Mouse (Mus musculus) liver, embryonic 14.5 days (tissue): ENCODE data around the gene Pim1. TPM values are rescaled to one million over a fixed set of nuclear protein-coding genes. Genes with fewer than 3 reads are reported as not detected.
A peak's percentile ranks its signal among the peaks of the same experiment; 100 is the strongest.

Experiments
- ATAC-seq: fragments of 200-750 bp; cut with Nextera tagmentation; 2 replicates; pipeline ENCODE4 v1.8.0; 2017; ENCODE audit warnings: moderate number of reproducible peaks, mild to moderate bottlenecking, moderate library complexity; ENCODE audit not compliant: insufficient read depth
- DNase-seq, 3 experiments: peaks; one replicate each; pipeline ENCODE4 v3.0.0-alpha.2; 2012 to 2013; ENCODE audit warnings: low read depth in 3 of 3, low spot score in 3 of 3
- H3K27ac ChIP-seq: fragments of 300-500 bp; sonication (generic); 2 replicates; pipeline ENCODE4 v1.5.1; 2014; ENCODE audit warnings: moderate library complexity, mild to moderate bottlenecking, control low read depth, inconsistent platforms
- H3K27me3 ChIP-seq: fragments of 300-500 bp; sonication (generic); 2 replicates; pipeline ENCODE4 v1.6.1; 2014; ENCODE audit warnings: mild to moderate bottlenecking, low read length, moderate library complexity; ENCODE audit not compliant: control insufficient read depth, insufficient read depth
- H3K36me3 ChIP-seq: fragments of 300-500 bp; sonication (generic); replicated peaks from 2 replicates; pipeline ENCODE4 v1.6.1; 2014; ENCODE audit warnings: low read depth; ENCODE audit not compliant: control insufficient read depth, insufficient read depth
- H3K4me1 ChIP-seq, 2 experiments: fragments of 200-500 bp in 1 of 2; fragments of 300-500 bp in 1 of 2; sonication (generic) in 1 of 2; replicated peaks; 2 replicates each; pipeline ENCODE4 v1.6.1; 2012 to 2014; ENCODE audit warnings: antibody characterized with exemption in 1 of 2, inconsistent platforms in 1 of 2, low read length in 1 of 2; ENCODE audit not compliant: control insufficient read depth in 2 of 2, insufficient read depth in 2 of 2
- H3K4me2 ChIP-seq: fragments of 300-500 bp; sonication (generic); 2 replicates; pipeline ENCODE4 v1.6.1; 2014; ENCODE audit warnings: low read depth, mild to moderate bottlenecking, control low read depth, moderate library complexity
- H3K4me3 ChIP-seq, 2 experiments: fragments of 200-500 bp in 1 of 2; fragments of 300-500 bp in 1 of 2; sonication (generic) in 1 of 2; 2 replicates each; pipeline ENCODE4 v1.5.1; 2012 to 2014; ENCODE audit warnings: low read depth in 2 of 2, low read length in 2 of 2, mild to moderate bottlenecking in 2 of 2, control low read depth in 1 of 2, inconsistent platforms in 1 of 2, moderate library complexity in 1 of 2; ENCODE audit not compliant: insufficient read depth in 1 of 2
- H3K9ac ChIP-seq: fragments of 300-500 bp; sonication (generic); replicated peaks from 2 replicates; pipeline ENCODE4 v1.6.1; 2014; ENCODE audit warnings: mild to moderate bottlenecking, control low read depth, moderate library complexity
- H3K9me3 ChIP-seq: fragments of 300-500 bp; sonication (generic); 2 replicates; pipeline ENCODE4 v1.6.1; 2016; ENCODE audit warnings: low read length, mixed read lengths; ENCODE audit not compliant: control insufficient read depth
- CTCF ChIP-seq: IDR thresholded peaks from 2 replicates; pipeline ENCODE4 v1.5.1; 2016; ENCODE audit warnings: antibody characterized with exemption, low read depth, control low read depth
- EP300 ChIP-seq: IDR thresholded peaks from 2 replicates; pipeline ENCODE4 v1.6.1; 2016; ENCODE audit warnings: antibody characterized with exemption, low read depth
- WGBS: fragments of 180-500 bp; shearing (Covaris S2); extraction: QIAGEN DNeasy Blood & Tissue Kit; methylation state at CpG from one replicate; pipeline ENCODE4 v1.1.7; 2014; ENCODE audit not compliant: insufficient replicate concordance; 5-methylcytosine and 5-hydroxymethylcytosine counted together
- polyA plus RNA-seq, 2 experiments: library from polyadenylated mRNA; depleted of rRNA in 1 of 2; stranded (reverse) in 1 of 2; unstranded in 1 of 2; fragments of >200 nt; fragmentation: Nextera tagmentation in 1 of 2; extraction: Ambion mirVana in 1 of 2; gene quantifications; 2 replicates each; pipeline versions ENCODE4 v1.2.1 to v1.2.3; 2012 to 2014

The Pim1 gene
- polyA plus RNA-seq, 2 experiments = 61.4 to 69.9 TPM

- Histone ChIP-seq H3K36me3 (peaks cover 31% of the 10 kb centered on the region), H3K4me2 (peak overlapping the region; percentile 68), H3K27ac (peak overlapping the region; percentile 88), H3K27me3 (no peaks in the 10 kb centered on the region), H3K9ac (peak overlapping the region; percentile 89), H3K9me3 (no peaks in the 10 kb centered on the region), H3K4me1 (peaks cover 32 to 44% of the 10 kb centered on the region in 2 experiments), H3K4me3 (peak overlapping the region; percentile 75 to 78)
- no peak for TF ChIP-seq CTCF
- TF ChIP-seq EP300 = no peak
- no peak for DNase-seq
- WGBS = 1% methylated on average over 30 of the region's 30 CpGs
- ATAC-seq = no peak
Observed at GRCm38 (mm10) chr17:29488978-29489970, 1.3 kb upstream of the Pim1 start.

GRCm38 (mm10) chr17:29489971-29490712, 411 bp upstream of the Pim1 start:
- Histone ChIP-seq H3K36me3 (peaks cover 39% of the 10 kb centered on the region), H3K4me1 (peaks cover 31 to 43% of the 10 kb centered on the region in 2 experiments), H3K27ac (peak overlapping the region; percentile 88), H3K4me2 (peak overlapping the region; percentile 68), H3K4me3 (peak overlapping the region; percentile 75 to 90), H3K9ac (peak overlapping the region; percentile 89), H3K27me3 (no peaks in the 10 kb centered on the region), H3K9me3 (no peaks in the 10 kb centered on the region)
- peak; percentile 81 for ATAC-seq
- peak; percentile 99 for DNase-seq
- under 1% methylated on average over 64 of the region's 68 CpGs for WGBS
- TF ChIP-seq CTCF = peak; percentile 23
- peak; percentile 61; the same call in 1 of the 2 replicates for TF ChIP-seq EP300

- H3K4me3 ChIP-seq = peak overlapping the region; percentile 89 to 90
- H3K27ac ChIP-seq = peak overlapping the region; percentile 85
- H3K4me1 ChIP-seq = peaks cover 23 to 43% of the 10 kb centered on the region in 2 experiments
- peak overlapping the region; percentile 100 for H3K9ac ChIP-seq
- TF ChIP-seq EP300 = no peak
- TF ChIP-seq CTCF = no peak
- no peaks in the 10 kb centered on the region for H3K27me3 ChIP-seq
- DNase-seq (no peak), ATAC-seq (no peak)
- peak overlapping the region; percentile 89 for H3K4me2 ChIP-seq
- no peaks in the 10 kb centered on the region for H3K9me3 ChIP-seq
- peaks cover 53% of the 10 kb centered on the region for H3K36me3 ChIP-seq
- under 1% methylated on average over 48 of the region's 48 CpGs for WGBS
Observed at GRCm38 (mm10) chr17:29491591-29492268, 1.2 kb downstream of the Pim1 start.

GRCm38 (mm10) chr17:29492269-29493191, 2.0 kb downstream of the Pim1 start:
- DNase-seq = peak in 1 of 3 experiments; percentile 77
- peak overlapping the region; percentile 100 for H3K9ac ChIP-seq
- H3K27me3 ChIP-seq = no peaks in the 10 kb centered on the region
- H3K4me3 ChIP-seq = peak overlapping the region; percentile 89 to 90
- TF ChIP-seq EP300 = peak; percentile 26; the same call in 1 of the 2 replicates
- peak; percentile 89 for TF ChIP-seq CTCF
- 1% methylated on average over 22 of the region's 22 CpGs for WGBS
- H3K9me3 ChIP-seq = no peaks in the 10 kb centered on the region
- H3K4me2 ChIP-seq = peak overlapping the region; percentile 89
- peak overlapping the region; percentile 85 for H3K27ac ChIP-seq
- ATAC-seq = no peak
- H3K4me1 ChIP-seq = peaks cover 25 to 47% of the 10 kb centered on the region in 2 experiments
- H3K36me3 ChIP-seq = peaks cover 53% of the 10 kb centered on the region
